Mouse (Mus musculus): Measurements from ENCODE around the gene Irx2. TPM values are rescaled to one million over a fixed set of nuclear protein-coding genes. Genes with fewer than 3 reads are reported as not detected.

Gene Irx2
- polyA plus RNA-seq, 1 experiment from 2014 or later = 32.9 TPM

GRCm38 (mm10) chr13:72627391-72628321, 964 bp upstream of the Irx2 start:
- no peaks in the 10 kb centered on the region for H3K9me3 ChIP-seq
- WGBS = under 1% methylated on average over 42 of the region's 42 CpGs
- peak overlapping the region; percentile 92 for H3K4me2 ChIP-seq
- H3K27ac ChIP-seq = peak overlapping the region; percentile 75
- 0 out of 2 replicates have a peak, but pooled peaks have one; percentile 4 for ATAC-seq (ENCODE audit: insufficient number of reproducible peaks, low FRiP score, low TSS enrichment, low read depth)
- peak overlapping the region; percentile 67 for H3K4me3 ChIP-seq
- no peaks in the 10 kb centered on the region for H3K36me3 ChIP-seq
- peaks cover 92% of the 10 kb centered on the region for H3K27me3 ChIP-seq
- H3K4me1 ChIP-seq = peaks cover 47% of the 10 kb centered on the region
- peak overlapping the region; percentile 37 for H3K9ac ChIP-seq

GRCm38 (mm10) chr13:72628935-72629631, 463 bp downstream of the Irx2 start:
- H3K27ac ChIP-seq = peak overlapping the region; percentile 52
- H3K36me3 ChIP-seq = no peaks in the 10 kb centered on the region
- peak overlapping the region; percentile 92 for H3K4me2 ChIP-seq
- WGBS = under 1% methylated on average over 76 of the region's 88 CpGs
- peak overlapping the region; percentile 67 for H3K4me3 ChIP-seq
- H3K4me1 ChIP-seq = peaks cover 42% of the 10 kb centered on the region
- no peak; the same call in none of the 2 replicates for ATAC-seq (ENCODE audit: insufficient number of reproducible peaks, low FRiP score, low TSS enrichment, low read depth)
- H3K27me3 ChIP-seq = peaks cover 90% of the 10 kb centered on the region
- peak overlapping the region; percentile 63 for H3K9ac ChIP-seq
- H3K9me3 ChIP-seq = no peaks in the 10 kb centered on the region

GRCm38 (mm10) chr13:72629806-72630205, 1.2 kb downstream of the Irx2 start:
- Histone ChIP-seq H3K36me3 (no peaks in the 10 kb centered on the region), H3K4me3 (peak overlapping the region; percentile 67), H3K9me3 (no peaks in the 10 kb centered on the region), H3K4me2 (peak overlapping the region; percentile 92; the same call in 1 of the 2 replicates), H3K27me3 (peaks cover 91% of the 10 kb centered on the region), H3K9ac (no peak overlapping the region), H3K27ac (no peak overlapping the region), H3K4me1 (peaks cover 34% of the 10 kb centered on the region)
- ATAC-seq (ENCODE audit: insufficient number of reproducible peaks, low FRiP score, low TSS enrichment, low read depth) = no peak
- WGBS = 4% methylated on average over 13 of the region's 13 CpGs

- peaks cover 91% of the 10 kb centered on the region for H3K27me3 ChIP-seq
- H3K27ac ChIP-seq = no peak overlapping the region
- H3K4me3 ChIP-seq = peak overlapping the region; percentile 67
- H3K9me3 ChIP-seq = no peaks in the 10 kb centered on the region
- no peaks in the 10 kb centered on the region for H3K36me3 ChIP-seq
- no peak for ATAC-seq (ENCODE audit: insufficient number of reproducible peaks, low FRiP score, low TSS enrichment, low read depth)
- H3K4me1 ChIP-seq = peaks cover 31% of the 10 kb centered on the region
- 6% methylated on average over 60 of the region's 60 CpGs for WGBS
- H3K9ac ChIP-seq = peak overlapping the region; percentile 15; the same call in 1 of the 2 replicates
- peak overlapping the region; percentile 45 for H3K4me2 ChIP-seq
These were observed 2.1 kb downstream of the Irx2 start for GRCm38 (mm10) chr13:72630501-72631372.

GRCm38 (mm10) chr13:72631373-72632021, 2.9 kb downstream of the Irx2 start:
- H3K27me3 ChIP-seq = peaks cover 88% of the 10 kb centered on the region
- H3K27ac ChIP-seq = no peak overlapping the region
- H3K9ac ChIP-seq = peak overlapping the region; percentile 15; the same call in 1 of the 2 replicates
- peak overlapping the region; percentile 45 for H3K4me2 ChIP-seq
- H3K4me1 ChIP-seq = peaks cover 35% of the 10 kb centered on the region
- no peaks in the 10 kb centered on the region for H3K36me3 ChIP-seq
- peak overlapping the region; percentile 67 for H3K4me3 ChIP-seq
- ATAC-seq (ENCODE audit: insufficient number of reproducible peaks, low FRiP score, low TSS enrichment, low read depth) = no peak
- no peaks in the 10 kb centered on the region for H3K9me3 ChIP-seq
- 2% methylated on average over 62 of the region's 62 CpGs for WGBS

GRCm38 (mm10) chr13:72632361-72632760, 3.7 kb downstream of the Irx2 start:
- Histone ChIP-seq H3K36me3 (no peaks in the 10 kb centered on the region), H3K4me2 (peak overlapping the region; percentile 45), H3K27ac (no peak overlapping the region), H3K27me3 (peaks cover 87% of the 10 kb centered on the region), H3K9me3 (no peaks in the 10 kb centered on the region), H3K4me1 (peaks cover 37% of the 10 kb centered on the region), H3K9ac (no peak overlapping the region), H3K4me3 (peak overlapping the region; percentile 67)
- no peak for ATAC-seq (ENCODE audit: insufficient number of reproducible peaks, low FRiP score, low TSS enrichment, low read depth)
- 28% methylated on average over 6 of the region's 6 CpGs for WGBS

GRCm38 (mm10) chr13:72633097-72633496, 4.5 kb downstream of the Irx2 start:
- WGBS = 40% methylated on average over 2 of the region's 2 CpGs
- H3K4me1 ChIP-seq = peaks cover 31% of the 10 kb centered on the region
- no peak overlapping the region for H3K9ac ChIP-seq
- no peak for ATAC-seq (ENCODE audit: insufficient number of reproducible peaks, low FRiP score, low TSS enrichment, low read depth)
- no peak overlapping the region for H3K4me2 ChIP-seq
- H3K36me3 ChIP-seq = no peaks in the 10 kb centered on the region
- H3K9me3 ChIP-seq = no peaks in the 10 kb centered on the region
- no peak overlapping the region for H3K27ac ChIP-seq
- H3K27me3 ChIP-seq = peaks cover 85% of the 10 kb centered on the region
- H3K4me3 ChIP-seq = peak overlapping the region; percentile 67

GRCm38 (mm10) chr13:72634752-72635315, 6.2 kb downstream of the Irx2 start:
- H3K4me1 ChIP-seq = peaks cover 34% of the 10 kb centered on the region
- H3K9me3 ChIP-seq = no peaks in the 10 kb centered on the region
- H3K9ac ChIP-seq = no peak overlapping the region
- no peaks in the 10 kb centered on the region for H3K36me3 ChIP-seq
- H3K27ac ChIP-seq = no peak overlapping the region
- no peak overlapping the region for H3K4me3 ChIP-seq
- 31% methylated on average over 7 of the region's 7 CpGs for WGBS
- peaks cover 89% of the 10 kb centered on the region for H3K27me3 ChIP-seq
- H3K4me2 ChIP-seq = no peak overlapping the region
- no peak for ATAC-seq (ENCODE audit: insufficient number of reproducible peaks, low FRiP score, low TSS enrichment, low read depth)

- no peak for ATAC-seq (ENCODE audit: insufficient number of reproducible peaks, low FRiP score, low TSS enrichment, low read depth)
- 11% methylated on average over 20 of the region's 20 CpGs for WGBS
- no peaks in the 10 kb centered on the region for H3K36me3 ChIP-seq
- H3K27me3 ChIP-seq = peaks cover 90% of the 10 kb centered on the region
- no peaks in the 10 kb centered on the region for H3K9me3 ChIP-seq
- peaks cover 35% of the 10 kb centered on the region for H3K4me1 ChIP-seq
- no peak overlapping the region for H3K4me2 ChIP-seq
- no peak overlapping the region for H3K9ac ChIP-seq
- H3K4me3 ChIP-seq = 0 out of 2 replicates have a peak overlapping the region, but pooled peaks have one; percentile 4
- no peak overlapping the region for H3K27ac ChIP-seq
These were observed 7.8 kb downstream of the Irx2 start for GRCm38 (mm10) chr13:72636331-72636851.

- H3K4me1 ChIP-seq = peaks cover 30% of the 10 kb centered on the region
- no peak for ATAC-seq (ENCODE audit: insufficient number of reproducible peaks, low FRiP score, low TSS enrichment, low read depth)
These were observed 8.9 kb downstream of the Irx2 start for GRCm38 (mm10) chr13:72637536-72637935.

More at GRCm38 (mm10) chr13:72637536-72637935, 8.9 kb downstream of the Irx2 start:
- no peaks in the 10 kb centered on the region for H3K36me3 ChIP-seq
- H3K27ac ChIP-seq = no peak overlapping the region
- H3K9me3 ChIP-seq = no peaks in the 10 kb centered on the region
- no peak overlapping the region for H3K4me3 ChIP-seq
- 18% methylated on average over 3 of the region's 3 CpGs for WGBS
- H3K4me2 ChIP-seq = no peak overlapping the region
- peaks cover 90% of the 10 kb centered on the region for H3K27me3 ChIP-seq
- no peak overlapping the region for H3K9ac ChIP-seq
